Mouse (Mus musculus) limb, embryonic 14.5 days (tissue): ENCODE data around the gene Ghrhr. TPM values are rescaled to one million over a fixed set of nuclear protein-coding genes. Genes with fewer than 3 reads are reported as not detected.

Source experiments
- ATAC-seq: fragments of 200-750 bp; cut with Nextera tagmentation; 2 replicates; pipeline ENCODE4 v1.8.0; 2017; ENCODE audit warnings: low read depth, moderate number of reproducible peaks, moderate TSS enrichment; ENCODE audit not compliant: low FRiP score
- DNase-seq: peaks from one replicate; pipeline ENCODE4 v3.0.0-alpha.2; 2015; ENCODE audit warnings: low spot score
- H3K27ac ChIP-seq: fragments of 300-500 bp; sonication (generic); replicated peaks from 2 replicates; pipeline ENCODE4 v1.5.1; 2014; ENCODE audit warnings: low read depth, mild to moderate bottlenecking, low read length, moderate library complexity, mixed read lengths
- H3K27me3 ChIP-seq: fragments of 300-500 bp; sonication (generic); 2 replicates; pipeline ENCODE4 v1.6.1; 2014; ENCODE audit warnings: low read length, mixed read lengths; ENCODE audit not compliant: control insufficient read depth, insufficient read depth
- H3K36me3 ChIP-seq: fragments of 300-500 bp; sonication (generic); 2 replicates; pipeline ENCODE4 v1.6.1; 2014; ENCODE audit warnings: mild to moderate bottlenecking, low read length, moderate library complexity, mixed read lengths; ENCODE audit not compliant: control insufficient read depth, insufficient read depth
- H3K4me1 ChIP-seq: fragments of 300-500 bp; sonication (generic); 2 replicates; pipeline ENCODE4 v1.6.1; 2014; ENCODE audit warnings: antibody characterized with exemption, low read length, mixed read lengths; ENCODE audit not compliant: control insufficient read depth, insufficient read depth
- H3K4me2 ChIP-seq: fragments of 300-500 bp; sonication (generic); replicated peaks from 2 replicates; pipeline ENCODE4 v1.6.1; 2014; ENCODE audit warnings: low read depth, mild to moderate bottlenecking, low read length, moderate library complexity; ENCODE audit not compliant: severe bottlenecking
- H3K4me3 ChIP-seq: fragments of 300-500 bp; sonication (generic); replicated peaks from 2 replicates; pipeline ENCODE4 v1.5.1; 2014; ENCODE audit warnings: low read length
- H3K9ac ChIP-seq: fragments of 300-500 bp; sonication (generic); 2 replicates; pipeline ENCODE4 v1.6.1; 2014; ENCODE audit warnings: mild to moderate bottlenecking, low read depth, low read length, moderate library complexity; ENCODE audit not compliant: severe bottlenecking
- H3K9me3 ChIP-seq: fragments of 300-500 bp; sonication (generic); 2 replicates; pipeline ENCODE4 v1.6.1; 2016; ENCODE audit warnings: low read length; ENCODE audit not compliant: control insufficient read depth
- POLR2A ChIP-seq: fragments of 200-500 bp; IDR thresholded peaks from 2 replicates; pipeline ENCODE4 v1.8.0; 2012; ENCODE audit warnings: inconsistent platforms, mild to moderate bottlenecking, moderate library complexity, borderline replicate concordance; ENCODE audit not compliant: insufficient read depth, insufficient read length; ENCODE audit errors: extremely low read depth
- WGBS: fragments of 180-500 bp; shearing (Covaris S2); extraction: QIAGEN DNeasy Blood & Tissue Kit; methylation state at CpG from one replicate; pipeline ENCODE4 v1.1.7; 2014; 5-methylcytosine and 5-hydroxymethylcytosine counted together
- polyA plus RNA-seq, 2 experiments: library from polyadenylated mRNA; depleted of rRNA in 1 of 2; stranded (reverse) in 1 of 2; unstranded in 1 of 2; fragments of >200 nt; fragmentation: Nextera tagmentation in 1 of 2; extraction: Ambion mirVana in 1 of 2; gene quantifications; 2 replicates each; pipeline versions ENCODE4 v1.2.1 to v1.2.3; 2012 to 2014

Gene Ghrhr
- polyA plus RNA-seq, 2 experiments = not detected

DNA sequence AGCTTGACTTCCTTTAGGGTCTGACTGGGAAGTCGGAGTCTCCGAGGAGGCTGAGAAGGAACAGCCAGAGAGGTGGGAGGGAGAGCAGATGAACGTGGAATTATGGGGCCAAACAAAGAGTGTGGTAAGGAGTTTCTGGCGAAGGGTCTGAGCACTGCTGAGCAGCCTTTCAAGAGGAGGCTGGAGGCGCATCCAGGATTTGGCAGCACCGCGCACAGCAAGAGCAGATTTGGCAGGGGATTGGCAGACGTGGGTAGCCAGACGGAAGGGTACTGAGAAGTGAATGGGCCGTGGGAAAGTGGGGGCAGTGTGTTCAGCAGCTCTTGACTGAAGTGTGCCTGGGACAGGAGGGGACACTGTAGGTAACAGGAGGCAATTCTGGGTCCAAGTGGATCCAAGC, 18.8 kb downstream of the Ghrhr start:
- TF ChIP-seq POLR2A = no peak
- no peak overlapping the region for H3K4me3 ChIP-seq
- 82% methylated on average over 10 of the region's 10 CpGs for WGBS
- no peak for DNase-seq
- H3K9me3 ChIP-seq = no peaks in the 10 kb centered on the region
- no peak overlapping the region for H3K9ac ChIP-seq
- H3K27me3 ChIP-seq = no peaks in the 10 kb centered on the region
- H3K27ac ChIP-seq = no peak overlapping the region
- no peaks in the 10 kb centered on the region for H3K36me3 ChIP-seq
- H3K4me2 ChIP-seq = no peak overlapping the region
- ATAC-seq = no peak
- peaks cover 6% of the 10 kb centered on the region; the same call in 1 of the 2 replicates for H3K4me1 ChIP-seq

DNA sequence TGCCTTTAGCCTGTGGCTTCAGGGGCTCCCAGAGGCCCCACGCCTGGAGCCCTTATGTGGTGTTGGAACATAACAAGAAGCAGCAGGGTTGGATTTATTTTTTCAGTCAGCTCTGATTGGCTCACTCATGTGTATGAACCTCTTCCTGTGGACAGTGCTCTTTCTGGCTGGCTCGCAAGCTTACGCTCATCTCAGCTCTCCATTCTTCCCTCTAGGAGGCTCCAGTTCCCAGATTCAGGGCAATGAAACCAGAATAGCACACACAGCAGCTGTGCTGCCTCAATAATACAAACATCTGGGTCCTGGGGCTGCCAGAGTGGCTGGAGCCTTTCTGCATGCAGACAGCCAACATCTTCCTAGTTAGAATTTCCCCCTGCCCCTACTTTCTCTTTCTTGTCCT, 20.1 kb downstream of the Ghrhr start:
- no peak overlapping the region for H3K27ac ChIP-seq
- H3K9me3 ChIP-seq = no peaks in the 10 kb centered on the region
- ATAC-seq = peak; percentile 75
- H3K36me3 ChIP-seq = no peaks in the 10 kb centered on the region
- WGBS = 31% methylated on average over 3 of the region's 3 CpGs
- H3K9ac ChIP-seq = no peak overlapping the region
- peak; percentile 69 for DNase-seq
- TF ChIP-seq POLR2A = no peak
- H3K4me3 ChIP-seq = no peak overlapping the region
- no peak overlapping the region for H3K4me2 ChIP-seq
- H3K4me1 ChIP-seq = peaks cover 6% of the 10 kb centered on the region
- H3K27me3 ChIP-seq = no peaks in the 10 kb centered on the region

DNA sequence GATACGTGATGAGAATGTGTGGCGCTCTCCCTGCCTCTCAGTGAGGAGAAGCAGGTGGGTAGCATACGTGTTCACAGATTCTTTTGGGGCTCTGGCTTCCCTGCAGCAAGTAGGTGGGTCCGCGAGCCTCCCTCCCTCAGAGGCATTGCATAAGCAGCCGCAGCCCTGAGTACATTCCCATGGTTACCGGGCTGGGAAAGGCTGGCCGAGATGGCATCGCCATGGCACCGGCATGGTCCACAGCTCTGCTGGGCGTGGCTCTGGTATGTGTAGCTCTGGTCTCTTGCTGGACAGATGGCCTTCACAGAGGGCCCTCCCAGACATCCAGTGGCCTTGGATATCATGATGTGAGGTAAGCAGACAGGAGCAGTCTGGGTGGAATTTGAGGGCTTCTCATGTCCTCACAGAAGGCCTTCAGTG, 20.5 kb downstream of the Ghrhr start:
- H3K4me2 ChIP-seq = no peak overlapping the region; the same call in 1 of the 2 replicates
- H3K27me3 ChIP-seq = no peaks in the 10 kb centered on the region
- peaks cover 6% of the 10 kb centered on the region for H3K4me1 ChIP-seq
- no peak overlapping the region for H3K4me3 ChIP-seq
- ATAC-seq = no peak
- WGBS = 70% methylated on average over 11 of the region's 11 CpGs
- H3K9ac ChIP-seq = no peak overlapping the region
- H3K9me3 ChIP-seq = no peaks in the 10 kb centered on the region
- DNase-seq = no peak
- H3K27ac ChIP-seq = no peak overlapping the region
- no peak for TF ChIP-seq POLR2A
- no peaks in the 10 kb centered on the region for H3K36me3 ChIP-seq

DNA sequence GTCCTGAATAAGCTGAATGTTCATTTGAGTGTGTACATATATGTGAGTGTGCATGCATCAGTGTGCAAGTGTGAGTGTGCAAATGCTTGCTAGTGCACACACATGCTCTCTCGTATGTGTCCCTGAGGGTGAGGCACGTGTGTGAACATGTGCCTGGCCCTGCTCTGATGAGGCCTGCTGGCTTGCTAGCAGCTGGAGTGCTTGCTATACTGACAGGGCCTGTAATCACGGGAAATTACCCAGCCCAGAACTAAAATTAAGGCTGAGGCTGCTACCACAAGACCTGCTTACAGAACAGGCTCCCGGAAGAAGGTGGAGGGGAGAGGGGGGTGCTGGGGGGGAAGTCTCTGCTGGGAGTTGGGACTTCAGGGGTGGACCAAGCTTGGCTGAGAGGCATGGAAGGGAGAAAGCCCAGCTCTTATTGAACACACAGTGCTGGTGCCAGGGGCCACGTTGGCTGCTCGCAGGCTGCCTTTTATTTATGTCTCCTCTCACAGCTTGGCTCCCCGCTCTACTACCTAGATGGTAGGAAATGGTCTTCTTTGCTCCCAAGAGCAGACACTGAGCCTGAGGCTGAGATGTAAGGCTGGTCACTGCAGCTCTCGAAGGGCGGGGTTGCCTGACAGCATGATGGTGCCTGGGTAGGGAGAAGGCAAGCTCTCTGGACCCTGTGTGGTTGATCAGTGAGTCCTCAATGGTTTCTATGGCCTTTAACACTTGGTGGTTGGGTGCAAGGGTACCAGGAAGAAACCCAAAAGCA, 23.0 kb downstream of the Ghrhr start:
- ATAC-seq (no peak), DNase-seq (no peak)
- Histone ChIP-seq H3K4me1 (peaks cover 6% of the 10 kb centered on the region), H3K36me3 (no peaks in the 10 kb centered on the region), H3K9me3 (no peaks in the 10 kb centered on the region), H3K4me3 (no peak overlapping the region), H3K27me3 (no peaks in the 10 kb centered on the region), H3K27ac (no peak overlapping the region), H3K9ac (no peak overlapping the region), H3K4me2 (no peak overlapping the region)
- 55% methylated on average over 9 of the region's 9 CpGs for WGBS
- no peak for TF ChIP-seq POLR2A

DNA sequence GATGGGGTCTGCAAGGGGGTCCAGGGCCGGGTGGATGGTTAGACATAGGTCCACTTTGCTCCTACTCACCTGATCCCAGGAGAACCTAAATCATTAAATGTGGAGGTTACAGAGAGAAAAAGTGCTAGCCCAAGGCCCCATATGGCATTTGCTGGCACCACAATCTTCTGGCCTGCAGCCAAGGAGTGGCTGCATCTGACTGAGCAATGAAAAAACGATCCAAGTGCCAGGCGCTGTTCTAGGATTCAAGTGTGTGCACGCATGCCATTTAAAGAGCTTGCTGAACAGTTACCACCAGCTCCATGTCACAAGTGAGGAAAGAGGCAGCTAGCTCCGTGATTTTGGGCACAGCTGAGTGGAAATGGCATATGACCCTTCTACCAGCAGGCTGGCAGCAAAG, 23.8 kb downstream of the Ghrhr start:
- no peak overlapping the region for H3K4me2 ChIP-seq
- no peaks in the 10 kb centered on the region for H3K36me3 ChIP-seq
- 60% methylated on average over 5 of the region's 5 CpGs for WGBS
- H3K9me3 ChIP-seq = no peaks in the 10 kb centered on the region
- no peak overlapping the region for H3K9ac ChIP-seq
- no peak overlapping the region for H3K4me3 ChIP-seq
- no peak overlapping the region for H3K27ac ChIP-seq
- TF ChIP-seq POLR2A = no peak
- H3K27me3 ChIP-seq = no peaks in the 10 kb centered on the region
- ATAC-seq (no peak), DNase-seq (peak; percentile 41)
- H3K4me1 ChIP-seq = peaks cover 6% of the 10 kb centered on the region
